Mouse (Mus musculus): ENCODE measurements around the gene Fmnl2. TPM values are rescaled to one million over a fixed set of nuclear protein-coding genes. Genes with fewer than 3 reads are reported as not detected.

The Fmnl2 gene
- 12.3 and 13.6 TPM in 2 replicates for total RNA-seq (2012; rRNA removed)

DNA sequence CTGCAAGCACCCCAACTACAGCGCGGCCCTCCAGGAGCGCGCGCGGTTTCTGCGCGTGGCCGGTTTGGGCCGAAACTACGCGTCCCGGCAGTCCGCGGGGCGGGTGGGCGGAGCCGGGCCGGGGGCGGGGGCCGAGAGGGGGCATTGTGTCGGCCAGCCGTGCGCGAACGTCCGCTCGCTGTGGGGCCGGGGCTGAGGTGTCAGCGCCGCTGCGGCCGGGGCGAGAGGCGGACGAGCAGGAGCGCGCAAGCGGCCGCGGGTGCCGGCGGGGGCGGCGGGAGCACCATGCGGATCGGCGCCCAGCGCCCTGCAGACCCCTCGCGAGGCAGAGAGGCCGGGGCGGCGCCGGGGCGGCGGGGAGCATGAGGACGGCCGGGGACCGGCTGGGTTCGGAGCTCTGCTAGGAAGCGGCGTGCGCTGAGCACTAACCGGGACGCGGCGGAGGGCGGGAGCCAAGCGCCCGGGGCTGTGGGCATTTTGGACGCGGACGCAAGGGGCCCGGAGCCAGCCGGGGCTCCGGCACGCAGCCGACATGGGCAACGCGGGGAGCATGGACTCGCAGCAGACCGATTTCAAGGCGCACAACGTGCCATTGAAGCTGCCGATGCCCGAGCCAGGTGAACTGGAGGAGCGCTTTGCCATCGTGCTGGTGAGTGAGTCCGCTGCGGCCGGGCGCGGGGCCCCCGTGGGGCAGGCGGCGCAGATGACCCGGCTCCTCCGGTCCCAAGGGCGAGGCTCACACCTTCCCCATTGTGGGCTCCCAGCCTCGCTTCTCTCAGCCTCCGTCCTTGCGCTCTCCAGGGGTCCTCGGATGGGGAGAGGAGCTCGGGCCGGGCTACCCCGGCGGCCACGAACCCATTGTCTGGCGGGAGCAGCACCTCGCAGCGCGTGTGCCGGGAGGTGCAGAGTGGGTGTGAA is at the start of gene Fmnl2:
Gene Fmnl2, plus strand, starts transcription at position 250 of the 918 bp plus-strand sequence.
- Histone ChIP-seq H3K9ac (ENCODE audit: insufficient read depth, low read depth, low read length, poor library complexity, severe bottlenecking) (peak within 1 kb of the TSS; percentile 72), H3K36me3 (ENCODE audit: control insufficient read depth, insufficient read depth, low read length, poor library complexity, severe bottlenecking) (no peaks in the 10 kb centered on the region), H3K4me1 (ENCODE audit: control insufficient read depth in 2 of 2, insufficient read depth in 2 of 2, low read length in 2 of 2, poor library complexity in 1 of 2) (peaks cover 0 to 6% of the 10 kb centered on the region in 2 experiments; a peak in 2 of 4 replicates), H3K9me3 (ENCODE audit: control insufficient read depth, insufficient read depth, low read depth, low read length) (no peaks in the 10 kb centered on the region), H3K27ac (ENCODE audit: insufficient read depth, low read depth, low read length, poor library complexity, severe bottlenecking) (no peak within 1 kb of the TSS), H3K4me3 (ENCODE audit: insufficient read depth in 1 of 2, low read depth in 1 of 2, low read length in 2 of 2, poor library complexity in 1 of 2, severe bottlenecking in 1 of 2) (peak within 1 kb of the TSS; percentile 90 to 98)
- in situ Hi-C loops (cut with MboI; ENCODE audit: low sequenced_read_pairs in 2 of 2, unreplicated experiment in 2 of 2) = no loop called here
- TF ChIP-seq ZC3H11A (IDR thresholded peaks at IDR 0.05; ENCODE audit: borderline replicate concordance, low read depth, low read length) (no peak), HCFC1 (IDR thresholded peaks at IDR 0.05; ENCODE audit: borderline replicate concordance, insufficient read depth, low read length) (peak; percentile 68; the same call in 1 of the 2 replicates), ZNF384 (IDR thresholded peaks at IDR 0.05; ENCODE audit: low read depth, low read length) (no peak)
- peak; percentile 48 for DNase-seq (ENCODE audit: low read depth, low spot score)

DNA sequence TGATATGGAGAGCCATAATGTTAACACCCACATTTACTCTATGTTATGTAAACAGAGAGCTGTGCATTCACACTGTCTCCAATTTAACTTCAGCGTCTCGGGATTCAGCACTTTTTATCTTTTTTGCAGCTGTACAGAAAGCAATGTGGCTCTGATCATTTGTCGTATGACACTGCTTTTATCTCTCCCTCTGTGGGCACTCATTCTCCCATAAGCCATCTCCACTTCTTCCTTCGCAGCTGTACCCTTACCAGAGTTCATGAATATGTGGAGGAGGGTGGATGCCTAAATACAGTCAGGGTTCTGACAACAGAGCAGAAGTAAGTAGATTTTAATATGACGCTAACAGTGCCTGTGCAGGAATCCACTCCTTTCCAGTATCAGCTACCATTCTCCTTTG is 47.7 kb upstream of the Fmnl2 start:
- in situ Hi-C loops (cut with MboI; ENCODE audit: low sequenced_read_pairs in 2 of 2, unreplicated experiment in 2 of 2) = no loop called here
- H3K9ac ChIP-seq (ENCODE audit: insufficient read depth, low read depth, low read length, poor library complexity, severe bottlenecking) = no peak overlapping the region
- no peak overlapping the region for H3K27ac ChIP-seq (ENCODE audit: insufficient read depth, low read depth, low read length, poor library complexity, severe bottlenecking)
- DNase-seq (ENCODE audit: low read depth, low spot score) = no peak
- H3K4me1 ChIP-seq (ENCODE audit: control insufficient read depth in 2 of 2, insufficient read depth in 2 of 2, low read length in 2 of 2, poor library complexity in 1 of 2) = no peaks in the 10 kb centered on the region
- no peaks in the 10 kb centered on the region for H3K36me3 ChIP-seq (ENCODE audit: control insufficient read depth, insufficient read depth, low read length, poor library complexity, severe bottlenecking)
- no peak overlapping the region for H3K4me3 ChIP-seq (ENCODE audit: insufficient read depth in 1 of 2, low read depth in 1 of 2, low read length in 2 of 2, poor library complexity in 1 of 2, severe bottlenecking in 1 of 2)
- no peaks in the 10 kb centered on the region for H3K9me3 ChIP-seq (ENCODE audit: control insufficient read depth, insufficient read depth, low read depth, low read length)
- TF ChIP-seq ZNF384 (IDR thresholded peaks at IDR 0.05; ENCODE audit: low read depth, low read length) (no peak), HCFC1 (IDR thresholded peaks at IDR 0.05; ENCODE audit: borderline replicate concordance, insufficient read depth, low read length) (no peak), CHD2 (IDR thresholded peaks at IDR 0.05; ENCODE audit: low read depth, low read length) (no peak), ZC3H11A (IDR thresholded peaks at IDR 0.05; ENCODE audit: borderline replicate concordance, low read depth, low read length) (no peak), MAFK (IDR thresholded peaks at IDR 0.05; ENCODE audit: insufficient read depth, low read depth, low read length) (no peak)

DNA sequence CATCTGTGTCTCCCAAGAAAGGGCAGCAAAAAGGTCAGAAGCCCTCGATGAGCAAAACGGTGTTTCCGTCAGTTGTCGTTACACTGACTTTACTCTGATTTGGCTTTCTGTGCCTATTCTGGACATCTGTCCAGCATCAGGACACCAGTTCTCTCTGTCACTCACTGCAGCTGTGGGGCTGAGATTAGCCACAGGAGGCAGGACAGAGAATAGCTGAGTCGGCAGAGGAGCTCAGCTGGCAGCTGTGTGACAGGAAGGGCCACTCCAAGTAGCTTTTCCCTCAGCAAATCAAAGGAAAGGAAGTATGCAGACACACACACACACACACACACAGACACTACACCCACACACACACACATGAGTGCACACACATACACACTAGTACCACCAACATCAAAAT is 46.0 kb upstream of the Fmnl2 start:
- TF ChIP-seq ZC3H11A (IDR thresholded peaks at IDR 0.05; ENCODE audit: borderline replicate concordance, low read depth, low read length) (no peak), ZNF384 (IDR thresholded peaks at IDR 0.05; ENCODE audit: low read depth, low read length) (peak; percentile 62), HCFC1 (IDR thresholded peaks at IDR 0.05; ENCODE audit: borderline replicate concordance, insufficient read depth, low read length) (no peak), MAFK (IDR thresholded peaks at IDR 0.05; ENCODE audit: insufficient read depth, low read depth, low read length) (peak; percentile 72), CHD2 (IDR thresholded peaks at IDR 0.05; ENCODE audit: low read depth, low read length) (no peak)

DNA sequence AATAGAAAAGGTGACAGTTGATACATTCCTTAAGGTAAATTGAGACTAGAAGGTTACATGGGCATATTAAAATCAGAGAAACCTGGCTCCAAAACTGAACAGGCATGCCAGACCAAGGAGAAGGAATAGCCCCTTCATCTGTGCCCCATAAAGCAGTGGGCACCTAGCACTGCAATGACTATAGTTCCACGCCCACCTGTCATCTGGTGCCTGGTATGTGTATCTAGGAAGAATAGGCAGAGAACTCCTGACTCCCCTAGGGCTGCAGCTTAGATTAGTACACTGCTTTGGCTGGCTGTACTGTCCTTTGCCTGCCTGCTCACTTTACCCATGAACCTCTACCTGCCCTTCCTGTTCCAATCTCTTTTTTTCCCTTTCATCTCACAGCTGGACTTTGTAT is 40.3 kb upstream of the Fmnl2 start:
- TF ChIP-seq HCFC1 (IDR thresholded peaks at IDR 0.05; ENCODE audit: borderline replicate concordance, insufficient read depth, low read length) = no peak
- TF ChIP-seq ZNF384 (IDR thresholded peaks at IDR 0.05; ENCODE audit: low read depth, low read length) = no peak
- in situ Hi-C loops (cut with MboI; ENCODE audit: low sequenced_read_pairs in 2 of 2, unreplicated experiment in 2 of 2) = no loop called here

More for the DNA sequence above, 46.0 kb upstream of the Fmnl2 start:
- no peak for DNase-seq (ENCODE audit: low read depth, low spot score)
- H3K9ac ChIP-seq (ENCODE audit: insufficient read depth, low read depth, low read length, poor library complexity, severe bottlenecking) = no peak overlapping the region
- no peaks in the 10 kb centered on the region for H3K9me3 ChIP-seq (ENCODE audit: control insufficient read depth, insufficient read depth, low read depth, low read length)
- no peaks in the 10 kb centered on the region for H3K36me3 ChIP-seq (ENCODE audit: control insufficient read depth, insufficient read depth, low read length, poor library complexity, severe bottlenecking)
- in situ Hi-C loops (cut with MboI; ENCODE audit: low sequenced_read_pairs in 2 of 2, unreplicated experiment in 2 of 2) = no loop called here
- no peaks in the 10 kb centered on the region for H3K4me1 ChIP-seq (ENCODE audit: control insufficient read depth in 2 of 2, insufficient read depth in 2 of 2, low read length in 2 of 2, poor library complexity in 1 of 2)
- H3K27ac ChIP-seq (ENCODE audit: insufficient read depth, low read depth, low read length, poor library complexity, severe bottlenecking) = no peak overlapping the region
- H3K4me3 ChIP-seq (ENCODE audit: insufficient read depth in 1 of 2, low read depth in 1 of 2, low read length in 2 of 2, poor library complexity in 1 of 2, severe bottlenecking in 1 of 2) = peak overlapping the region in 1 of 2 experiments; percentile 26; a peak in 1 of 4 replicates

More for the DNA sequence above, 40.3 kb upstream of the Fmnl2 start:
- Histone ChIP-seq H3K27ac (ENCODE audit: insufficient read depth, low read depth, low read length, poor library complexity, severe bottlenecking) (no peak overlapping the region), H3K9me3 (ENCODE audit: control insufficient read depth, insufficient read depth, low read depth, low read length) (no peaks in the 10 kb centered on the region), H3K4me3 (ENCODE audit: insufficient read depth in 1 of 2, low read depth in 1 of 2, low read length in 2 of 2, poor library complexity in 1 of 2, severe bottlenecking in 1 of 2) (no peak overlapping the region), H3K4me1 (ENCODE audit: control insufficient read depth in 2 of 2, insufficient read depth in 2 of 2, low read length in 2 of 2, poor library complexity in 1 of 2) (no peaks in the 10 kb centered on the region; a peak in 1 of 4 replicates), H3K36me3 (ENCODE audit: control insufficient read depth, insufficient read depth, low read length, poor library complexity, severe bottlenecking) (no peaks in the 10 kb centered on the region), H3K9ac (ENCODE audit: insufficient read depth, low read depth, low read length, poor library complexity, severe bottlenecking) (no peak overlapping the region)
- no peak for DNase-seq (ENCODE audit: low read depth, low spot score)
